Mouse (Mus musculus): Measurements from ENCODE around the gene Rpl19. TPM values are rescaled to one million over a fixed set of nuclear protein-coding genes. Genes with fewer than 3 reads are reported as not detected.
A peak's percentile ranks its signal among the peaks of the same experiment; 100 is the strongest.

Gene Rpl19
- total RNA-seq, 2 experiments from 2014 or later = 586 to 604 TPM

DNA sequence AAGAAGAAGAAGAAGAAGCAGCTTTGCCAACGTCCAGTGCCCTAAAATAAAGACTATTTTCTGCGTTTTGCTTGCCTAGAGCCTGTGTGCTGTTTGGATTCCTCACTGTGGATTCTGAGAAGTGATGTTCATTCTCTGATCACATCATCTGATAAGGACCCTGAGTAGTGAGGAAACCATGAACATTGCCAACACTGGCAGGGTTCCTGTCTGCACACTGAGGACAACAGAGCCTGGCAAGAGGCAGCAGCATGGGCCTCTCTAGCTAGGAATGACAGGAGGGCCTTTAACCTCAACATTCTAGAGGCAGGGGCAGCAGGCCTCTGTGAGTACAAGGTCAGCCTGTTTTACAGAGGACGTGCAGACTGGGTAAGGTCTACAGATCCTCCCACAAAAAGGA is 2.0 kb upstream of the Rpl19 start:
- no peak for DNase-seq

DNA sequence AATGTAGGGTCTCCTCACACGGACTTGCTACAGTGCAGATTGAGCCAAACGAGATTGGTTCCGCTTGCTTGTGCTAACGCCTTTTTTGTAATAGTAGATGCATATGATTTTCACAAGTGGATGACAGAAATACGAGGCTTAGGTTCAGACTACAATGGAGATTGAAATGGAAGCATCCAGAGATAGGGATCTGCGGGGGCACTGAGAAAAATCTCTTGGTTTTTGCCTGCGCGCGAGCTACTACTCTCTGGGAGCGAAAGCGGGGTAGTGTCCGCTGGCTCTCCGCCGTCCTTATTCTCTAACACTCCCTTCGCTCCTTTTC is 301 bp upstream of the Rpl19 start:
- DNase-seq = no peak

DNA sequence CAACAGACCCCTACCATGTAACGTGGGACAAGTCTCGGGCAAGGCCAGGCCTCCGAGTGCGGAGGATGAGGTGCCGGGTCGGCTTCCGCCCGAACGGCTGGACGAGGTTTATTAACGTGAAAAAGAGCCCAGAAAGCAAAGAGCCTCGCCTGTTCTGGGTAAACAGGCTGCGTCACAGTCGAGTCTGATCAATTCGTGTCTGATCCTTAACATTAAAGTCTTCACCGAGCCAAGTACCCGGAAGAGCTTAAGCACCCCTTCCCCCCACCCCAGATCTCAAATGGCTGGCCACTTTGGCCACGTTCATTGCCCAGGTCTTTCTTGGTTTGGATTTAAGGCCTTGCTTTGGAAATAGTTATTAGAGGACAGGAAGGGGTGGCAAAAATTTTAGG is 783 bp downstream of the Rpl19 start:
- no peak for DNase-seq

DNA sequence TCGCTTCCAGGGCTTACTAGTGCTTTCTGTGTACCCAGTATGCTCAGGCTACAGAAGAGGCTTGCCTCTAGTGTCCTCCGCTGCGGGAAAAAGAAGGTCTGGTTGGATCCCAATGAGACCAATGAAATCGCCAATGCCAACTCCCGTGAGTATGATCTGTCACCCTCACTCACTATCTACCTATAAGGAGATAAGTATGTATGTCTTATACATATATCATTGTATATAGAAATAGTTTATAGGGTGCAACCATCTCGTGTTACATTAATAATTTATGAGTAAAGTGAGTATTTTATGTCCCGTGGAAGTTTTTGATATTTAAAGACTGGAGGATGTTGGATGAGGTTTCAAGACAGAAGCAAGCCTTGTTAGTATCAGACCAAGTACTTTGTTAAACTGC is 1.3 kb downstream of the Rpl19 start:
- DNase-seq = no peak

DNA sequence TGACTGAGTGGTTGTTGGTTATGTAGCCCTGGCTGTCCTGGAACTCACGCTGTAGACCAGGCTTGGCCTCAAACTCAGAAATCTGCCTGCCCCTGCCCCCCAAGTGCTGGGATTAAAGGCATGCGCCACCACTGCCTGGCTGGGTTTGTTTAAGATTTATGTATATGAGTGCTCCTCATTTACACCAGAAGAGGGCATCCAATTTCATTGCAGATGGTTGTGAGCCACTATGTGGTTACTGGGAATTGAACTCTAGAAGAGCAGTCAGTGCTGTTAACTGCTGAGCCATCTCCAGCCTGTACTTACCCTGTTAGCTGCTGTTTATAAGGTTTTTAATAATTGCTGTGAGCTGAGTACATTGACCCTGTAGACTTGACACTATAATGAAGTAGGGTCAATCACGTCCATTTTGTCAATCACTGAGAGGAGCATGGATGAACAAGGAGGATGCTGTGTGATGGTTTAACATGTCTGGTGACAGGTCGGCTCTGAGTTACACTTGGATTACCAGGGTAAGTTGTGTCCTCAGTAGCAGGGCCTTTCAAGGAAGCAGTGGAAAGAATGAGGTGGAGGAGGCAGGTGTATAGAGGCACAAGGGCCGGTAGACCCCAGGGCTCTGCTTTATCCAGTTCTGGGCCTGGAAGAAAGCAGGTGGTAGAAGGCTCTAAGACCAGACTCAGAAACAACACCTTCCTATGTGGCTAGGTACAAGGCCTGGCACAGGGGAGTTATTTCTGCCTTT is 4.4 kb downstream of the Rpl19 start:
- DNase-seq = no peak

DNA sequence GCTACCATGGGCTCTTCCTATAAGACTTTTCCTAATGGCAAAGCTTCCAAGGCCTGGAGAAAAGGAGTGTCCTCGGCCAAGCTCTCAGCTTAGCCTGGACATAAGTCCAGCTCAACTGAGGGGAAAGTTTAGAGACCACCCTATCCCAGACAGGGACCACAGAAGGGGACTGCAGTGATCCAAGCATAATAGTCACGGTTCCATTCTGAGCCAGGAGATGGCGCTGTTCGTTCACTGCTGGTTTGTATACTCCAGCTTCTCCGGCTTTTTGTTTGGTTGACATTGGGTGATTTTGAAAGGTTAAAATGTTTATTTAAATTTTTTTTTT is 4.9 kb downstream of the Rpl19 start:
- DNase-seq = peak; percentile 70 to 72

DNA sequence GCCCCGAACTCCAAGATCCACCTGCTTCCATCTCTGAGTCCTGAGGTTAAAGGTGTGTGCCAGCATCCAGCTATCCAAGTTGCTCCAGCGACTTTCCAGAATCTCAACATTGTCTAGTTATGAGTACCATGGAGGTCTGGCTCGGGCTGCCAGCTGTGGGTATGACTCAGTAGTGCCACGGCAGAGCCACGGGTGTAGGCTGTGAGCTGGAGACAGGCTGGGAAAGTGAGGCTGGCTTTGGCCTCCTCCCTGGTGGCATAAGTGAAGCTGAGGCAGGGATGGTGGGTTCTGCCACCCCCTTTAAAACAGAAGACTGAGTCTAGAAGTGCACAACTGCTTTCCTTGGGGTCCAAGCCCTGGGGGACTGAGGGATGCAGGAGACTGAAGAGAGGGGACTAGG is 7.6 kb downstream of the Rpl19 start:
- DNase-seq = no peak

DNA sequence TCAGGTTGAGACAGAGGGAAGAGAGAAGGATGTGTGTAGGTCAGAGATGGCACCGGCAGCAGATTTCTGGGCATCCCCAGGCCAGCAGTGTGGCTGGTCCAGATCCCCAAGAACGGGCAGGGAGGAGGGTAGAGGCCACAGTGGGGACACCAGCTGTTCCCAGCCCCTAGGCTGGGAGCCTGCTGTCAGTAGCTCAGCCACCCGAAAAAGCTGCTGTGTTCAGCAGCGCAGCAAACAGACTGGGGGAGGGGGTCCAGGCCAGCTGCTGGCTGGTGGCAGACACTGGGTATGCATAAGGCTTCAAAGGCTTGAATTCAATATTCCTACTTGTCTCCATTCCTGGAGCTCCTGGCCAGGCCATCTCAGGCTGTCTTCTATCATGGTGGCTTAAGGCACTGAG is 8.3 kb downstream of the Rpl19 start:
- DNase-seq = no peak

DNA sequence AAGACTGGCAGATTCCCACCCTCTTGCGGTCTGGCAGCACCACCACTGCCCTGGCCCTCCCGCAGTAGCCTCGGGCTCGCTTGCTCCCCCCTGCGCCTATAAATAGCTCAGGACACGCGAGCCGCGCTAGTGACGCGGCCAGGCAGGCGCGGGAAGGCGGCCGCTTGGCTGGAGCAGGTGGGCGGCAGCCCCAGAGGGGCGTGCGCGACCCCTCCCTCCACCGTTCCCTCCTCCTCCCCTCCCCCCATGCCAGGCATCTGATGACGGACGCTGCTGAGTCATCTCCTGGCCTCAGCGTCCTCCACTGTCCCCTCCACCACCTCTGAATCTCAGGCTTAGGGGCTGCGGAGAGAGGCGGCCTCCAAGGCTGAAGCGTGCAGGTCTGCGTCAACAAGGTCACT is 9.5 kb downstream of the Rpl19 start:
- no peak for DNase-seq

DNA sequence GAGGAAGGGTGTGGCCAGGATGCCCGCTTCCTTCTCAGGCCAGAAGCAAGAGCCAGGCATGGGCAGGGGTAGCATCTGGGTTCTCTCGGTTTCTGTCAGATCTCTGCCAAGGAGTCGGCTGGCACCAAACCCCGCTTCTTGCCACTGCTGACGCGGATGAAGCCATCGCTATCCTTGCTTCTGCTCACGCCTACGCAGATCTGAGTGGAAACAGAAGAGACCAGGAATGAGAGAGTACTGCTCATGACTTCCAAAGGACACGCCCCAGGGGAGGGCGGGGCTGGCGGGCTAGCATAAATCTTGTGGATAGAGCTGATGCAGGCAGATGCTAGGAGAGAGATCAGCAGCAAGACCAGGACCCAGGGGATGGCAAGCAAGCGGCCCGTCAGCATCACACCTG is 11.4 kb downstream of the Rpl19 start:
- DNase-seq = peak in 1 of 2 experiments; percentile 32

DNA sequence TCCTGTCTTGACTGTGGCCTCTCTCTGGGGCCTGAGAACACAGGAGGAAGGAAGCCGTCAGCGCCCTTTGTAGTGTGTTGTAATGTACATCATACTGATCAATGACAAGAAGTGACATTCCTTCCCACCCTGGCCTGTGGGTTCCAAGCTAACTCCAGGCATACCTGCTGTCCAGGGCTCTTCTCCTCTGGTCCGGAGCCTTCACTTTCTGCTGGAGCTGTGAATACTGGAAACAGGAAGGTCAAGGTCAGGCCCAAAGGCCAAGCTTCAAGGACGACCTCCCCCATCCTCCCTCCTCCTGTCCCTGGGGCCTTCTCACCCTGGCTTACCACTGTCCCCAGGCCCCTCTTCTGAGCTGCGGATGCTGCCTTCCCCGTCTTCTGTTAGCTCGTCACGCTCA is 14.5 kb downstream of the Rpl19 start:
- DNase-seq = no peak

DNA sequence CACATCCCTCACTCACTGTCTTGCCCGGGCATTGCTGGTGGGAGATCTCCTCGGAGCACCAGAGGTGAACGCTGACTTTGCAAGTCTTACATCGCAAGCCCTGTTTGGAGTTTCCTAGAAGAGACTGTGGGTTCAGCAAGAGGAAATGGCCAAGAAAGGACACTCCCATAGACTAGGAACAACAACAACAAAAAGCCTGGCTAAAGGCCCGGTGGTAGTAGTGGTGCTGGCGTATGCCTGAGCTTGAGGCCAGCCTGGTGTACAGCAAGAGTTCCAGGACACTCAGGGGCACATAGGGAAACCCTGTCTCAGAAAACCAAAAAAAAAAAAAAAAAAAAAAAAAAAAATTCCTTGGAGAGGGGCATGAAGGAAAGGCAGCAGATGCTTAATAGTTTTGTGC is 16.2 kb downstream of the Rpl19 start:
- no peak for DNase-seq

DNA sequence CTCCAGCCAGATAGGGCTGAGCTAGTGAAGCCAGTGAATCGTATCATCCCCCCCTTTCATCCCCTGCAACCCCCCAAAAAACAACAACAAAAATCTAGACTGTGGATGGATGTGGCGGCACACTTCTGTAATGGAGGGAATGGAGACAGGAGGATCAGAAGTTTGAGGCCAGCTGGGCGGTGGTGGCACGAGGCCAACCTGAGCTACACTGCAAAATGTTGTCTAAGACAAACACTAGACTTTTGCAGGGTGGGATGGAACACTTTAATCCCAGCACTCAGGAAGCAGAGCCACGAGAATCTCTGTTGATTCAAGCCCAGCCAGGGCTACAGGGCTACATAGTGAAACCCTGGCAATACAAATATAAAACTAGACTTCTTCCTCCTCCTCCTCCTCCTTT is 17.6 kb downstream of the Rpl19 start:
- DNase-seq = no peak

DNA sequence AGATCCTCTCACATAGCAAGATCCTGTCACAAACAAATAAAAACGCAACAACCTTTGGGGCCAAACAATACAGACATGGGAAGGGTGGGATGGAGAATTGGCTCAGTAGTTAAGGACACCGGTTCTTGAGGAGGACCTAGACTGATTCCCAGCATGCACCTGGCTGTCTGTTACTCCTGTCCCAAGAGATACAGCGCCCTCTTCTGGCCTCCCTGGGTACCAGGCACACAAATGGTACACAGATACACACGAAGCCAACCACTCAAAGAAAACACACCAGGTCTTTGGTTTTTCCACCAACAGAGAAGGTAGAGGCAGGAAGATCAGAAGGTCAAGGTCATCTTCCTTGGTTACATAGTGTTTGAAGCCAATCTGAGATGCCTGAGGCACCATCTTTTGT is 19.1 kb downstream of the Rpl19 start:
- no peak for DNase-seq

DNA sequence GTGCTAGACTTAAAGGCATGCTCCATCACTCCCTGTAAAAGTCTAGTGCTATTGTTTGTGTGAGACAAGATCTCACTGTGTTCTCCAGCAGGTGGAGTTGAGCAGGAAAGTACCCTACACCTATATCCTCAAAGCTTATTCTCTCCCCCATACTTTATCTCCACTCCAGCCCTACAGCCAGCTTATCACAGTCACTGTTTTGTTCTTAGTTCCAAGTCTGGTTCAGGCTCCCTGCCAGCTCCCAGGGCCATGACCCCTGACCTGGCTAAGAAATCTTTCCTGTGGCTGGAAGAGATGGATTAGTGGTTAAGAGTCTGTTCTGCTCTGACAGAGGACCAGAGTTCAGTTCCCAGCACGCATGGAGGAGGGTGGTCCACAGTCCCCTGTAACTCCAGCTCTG is 20.0 kb downstream of the Rpl19 start:
- no peak for DNase-seq

DNA sequence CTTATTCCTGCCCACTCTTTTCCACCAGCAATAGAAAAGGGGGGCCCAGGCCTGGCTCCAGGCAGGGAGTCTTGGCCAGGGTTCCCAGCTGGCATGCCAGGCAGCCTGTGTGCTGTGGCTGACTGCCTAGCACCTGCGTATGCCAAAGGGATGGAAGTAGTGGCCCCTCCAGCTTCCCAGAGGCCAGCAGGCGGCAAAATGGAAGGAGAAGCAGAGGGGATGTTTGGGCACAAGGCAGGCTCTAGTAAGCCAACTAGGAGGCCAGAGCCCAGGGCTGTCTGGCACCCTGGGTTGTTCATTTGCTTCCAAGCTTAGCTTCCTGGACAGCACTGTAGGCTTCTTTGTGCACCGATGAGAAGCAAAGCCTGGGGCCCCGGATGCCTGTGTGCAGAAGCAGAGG is 21.2 kb downstream of the Rpl19 start:
- DNase-seq = peak; percentile 68 to 76

DNA sequence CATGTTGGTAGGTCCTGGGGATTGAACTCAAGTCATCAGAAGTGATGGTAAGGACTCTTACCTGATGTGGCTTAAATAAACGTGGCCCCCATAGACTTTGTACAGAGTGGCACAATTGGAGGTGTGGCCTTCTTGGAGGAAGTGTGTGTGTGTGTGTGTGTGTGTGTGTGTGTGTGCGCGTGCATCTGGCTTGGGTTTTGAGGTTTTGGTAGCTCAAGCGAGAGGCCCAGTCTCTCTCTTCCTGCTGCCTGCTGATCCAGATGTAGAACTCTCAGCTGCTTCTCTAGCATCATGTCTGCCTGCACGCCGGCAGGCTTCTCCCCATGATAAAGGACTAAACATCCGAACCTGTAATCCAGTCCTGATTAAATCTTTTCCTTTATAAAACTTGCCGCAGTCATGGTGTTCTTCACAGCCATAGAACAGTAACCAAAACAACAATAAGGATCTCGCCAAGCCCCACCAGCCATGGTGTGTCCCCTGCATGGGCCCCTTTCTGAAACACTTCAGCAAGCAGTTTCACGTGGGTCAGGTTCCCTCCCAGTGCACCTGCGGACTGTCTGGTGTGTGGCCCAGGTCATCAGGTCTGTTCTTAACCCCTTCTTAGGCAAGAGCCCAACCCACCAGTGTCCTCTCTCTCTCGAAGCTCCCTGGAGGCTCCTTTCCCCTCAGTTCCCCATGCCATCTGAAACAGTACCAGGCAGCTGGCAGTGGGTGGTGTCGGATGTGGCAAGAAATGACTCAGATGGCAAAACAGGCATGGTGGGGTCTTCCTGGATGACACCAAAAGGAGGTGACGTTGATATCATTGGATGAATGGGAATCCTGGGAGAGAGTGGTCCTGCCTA is 23.4 kb downstream of the Rpl19 start:
- no peak for DNase-seq

DNA sequence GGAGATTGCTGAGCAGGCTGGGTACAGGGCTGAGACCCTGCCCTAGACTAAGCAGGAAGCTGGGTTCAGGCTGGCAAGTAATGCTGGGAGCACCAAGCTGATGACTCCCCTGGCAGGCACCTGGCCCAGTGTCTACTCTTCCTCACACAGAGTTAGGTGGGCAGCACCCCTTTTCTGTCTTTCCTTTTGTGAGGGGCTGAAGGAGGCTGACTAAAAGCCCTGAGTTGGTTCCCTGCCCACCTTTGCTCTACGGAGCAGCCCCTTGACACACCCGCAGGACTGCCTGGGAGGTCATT is 24.0 kb downstream of the Rpl19 start:
- no peak for DNase-seq

DNA sequence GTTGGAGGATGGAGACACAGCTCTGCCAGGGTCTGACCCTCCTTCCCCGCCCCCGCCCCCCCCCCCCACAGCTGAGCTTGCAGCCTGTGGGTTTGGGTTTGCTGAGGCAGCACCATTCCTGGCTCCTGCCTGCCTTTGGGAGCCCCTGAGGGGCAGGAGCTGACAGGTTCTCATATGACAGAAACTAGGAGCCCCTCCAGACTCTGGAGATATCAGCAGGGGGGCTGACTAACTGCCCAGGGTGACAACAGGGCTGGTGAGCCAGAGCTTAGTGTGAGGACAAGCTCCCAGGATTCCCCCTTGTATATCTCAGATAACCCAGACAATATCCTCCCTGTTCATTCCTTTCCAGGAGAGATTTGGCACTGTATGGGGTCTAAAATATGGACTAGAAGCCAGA is 24.4 kb downstream of the Rpl19 start:
- no peak for DNase-seq

DNA sequence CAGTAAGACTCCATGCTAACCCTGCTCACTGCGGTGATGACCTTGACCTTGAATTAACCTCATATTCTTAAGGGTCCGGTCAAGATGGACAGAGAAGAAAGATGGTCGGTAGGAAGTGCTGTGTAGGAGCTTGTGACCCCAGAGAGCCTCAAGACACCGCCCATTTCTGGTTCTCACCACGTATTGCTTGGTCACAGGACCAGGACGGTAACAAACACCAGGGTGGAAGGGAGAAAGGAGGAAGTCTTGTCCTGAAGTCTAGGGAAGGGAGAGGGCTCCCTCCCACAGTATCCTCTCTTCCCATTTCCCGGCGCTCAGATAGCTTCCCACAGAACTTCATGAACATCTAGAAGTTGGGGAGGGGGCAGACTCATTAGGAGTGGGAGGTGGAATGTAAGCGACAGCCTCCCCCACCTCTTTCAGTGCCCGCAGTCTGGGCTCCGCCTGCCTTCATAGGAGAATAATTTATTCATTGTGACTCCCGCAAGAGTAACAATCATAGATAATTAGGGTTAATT is 25.2 kb downstream of the Rpl19 start:
- DNase-seq = no peak

DNA sequence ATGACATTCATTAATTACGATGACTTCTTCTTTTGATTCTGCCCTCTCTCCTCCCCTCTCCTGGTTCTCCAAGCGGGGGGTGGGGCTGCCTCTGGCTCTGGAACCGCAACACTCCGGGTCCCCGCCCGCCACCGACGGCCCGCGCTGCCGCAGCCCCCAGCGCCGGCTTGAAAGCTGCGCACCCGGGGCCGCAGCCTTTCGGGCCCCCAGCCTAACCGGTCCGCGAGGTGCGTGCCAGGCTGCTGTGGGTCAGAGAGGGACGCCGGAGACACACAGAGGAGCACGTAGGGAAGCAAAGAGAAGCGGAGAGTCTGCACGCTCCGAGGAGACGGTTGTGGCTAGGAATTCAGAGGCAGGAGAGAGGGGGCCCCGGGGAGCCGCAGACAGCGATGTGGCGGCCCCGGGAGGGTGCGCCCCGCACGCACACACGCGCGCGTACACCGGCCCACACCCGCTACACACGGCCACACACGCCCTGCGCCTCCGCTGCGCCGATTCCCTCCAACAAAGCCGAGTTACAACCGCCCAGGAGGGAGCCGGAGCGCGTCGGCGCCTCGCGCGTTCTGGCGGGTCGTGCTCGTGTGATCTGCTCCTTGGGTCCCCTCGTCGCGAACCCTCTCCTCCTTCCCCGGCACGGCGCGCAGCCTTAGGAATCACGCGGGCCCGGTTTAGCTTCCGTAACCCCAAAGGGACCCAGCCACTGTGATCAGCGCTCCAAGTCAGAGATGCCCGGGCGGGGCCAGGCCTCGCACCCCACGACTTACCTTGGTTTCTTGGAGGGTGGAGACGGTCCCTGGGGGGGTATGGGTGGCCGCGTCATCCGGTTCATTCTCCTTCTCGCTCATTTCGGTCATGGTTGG is 25.8 kb downstream of the Rpl19 start:
- DNase-seq = peak in 1 of 2 experiments; percentile 17

DNA sequence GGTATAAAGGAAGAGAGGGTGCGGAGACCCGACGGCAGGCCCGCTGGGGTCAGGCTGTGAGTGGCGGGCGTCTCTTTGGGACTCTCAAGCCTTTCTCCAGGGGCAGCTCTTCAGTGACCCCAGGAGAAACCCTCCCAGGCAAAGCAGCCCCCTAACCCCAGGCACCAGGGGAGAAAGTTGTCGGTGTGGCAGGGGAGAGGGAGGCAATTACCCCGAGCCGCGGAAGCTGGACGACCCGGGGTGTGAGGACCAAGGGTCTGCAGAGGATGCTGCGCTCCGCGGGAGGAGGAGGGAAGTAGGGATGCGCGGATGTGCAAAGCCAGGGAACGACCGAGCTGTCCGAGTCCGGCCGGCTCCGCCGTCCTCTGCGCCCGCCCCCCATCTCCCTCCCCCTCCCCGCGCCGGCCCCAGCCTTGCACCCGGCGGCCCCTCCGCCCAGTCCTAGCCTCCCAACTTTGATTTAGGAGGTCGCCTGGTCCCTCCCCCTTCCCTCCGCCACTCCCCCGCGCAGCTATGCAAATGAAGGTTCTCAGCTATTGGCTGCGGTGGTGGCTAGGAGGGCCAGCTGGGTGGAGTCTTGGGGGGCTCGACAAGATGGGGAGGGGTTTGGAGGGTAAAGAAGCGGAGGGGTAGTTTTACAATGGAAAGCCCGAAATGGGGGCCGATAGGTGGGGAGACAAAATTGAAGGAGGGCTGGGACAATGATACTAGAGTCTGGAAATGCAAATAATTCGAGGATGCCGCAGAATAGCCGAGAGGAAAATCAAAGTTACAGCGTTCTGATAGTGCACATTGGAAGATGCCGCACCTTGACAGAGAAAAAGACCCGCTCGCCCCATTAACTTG is 26.7 kb downstream of the Rpl19 start, which contains the start of gene Stac2:
Stac2 (minus strand) TSS at position 474 of the 846 bp plus-strand sequence.
- peak; percentile 58 to 69 for DNase-seq

Data from layer of hippocampus, postnatal 36 days (tissue).